Mouse (Mus musculus) left cerebral cortex, postnatal 4 days (tissue): Measurements from ENCODE around the gene Rps12-ps3. TPM values are rescaled to one million over a fixed set of nuclear protein-coding genes. Genes with fewer than 3 reads are reported as not detected.

Experiments used
- DNase-seq: peaks from one replicate; pipeline ENCODE4 v3.0.0-alpha.2; 2022
- intact Hi-C: fragments of 180-260 bp; cut with DNase I; formaldehyde crosslinking; loops from one replicate; pipeline ENCODE4 v1.15.1; 2025
- total RNA-seq, 2 experiments: library from RNA; stranded (reverse); gene quantifications; 2 replicates each; pipeline ENCODE4 v1.2.3; 2021

The Rps12-ps3 gene
- total RNA-seq, 2 experiments from 2014 or later, result 506 to 561 TPM

DNA sequence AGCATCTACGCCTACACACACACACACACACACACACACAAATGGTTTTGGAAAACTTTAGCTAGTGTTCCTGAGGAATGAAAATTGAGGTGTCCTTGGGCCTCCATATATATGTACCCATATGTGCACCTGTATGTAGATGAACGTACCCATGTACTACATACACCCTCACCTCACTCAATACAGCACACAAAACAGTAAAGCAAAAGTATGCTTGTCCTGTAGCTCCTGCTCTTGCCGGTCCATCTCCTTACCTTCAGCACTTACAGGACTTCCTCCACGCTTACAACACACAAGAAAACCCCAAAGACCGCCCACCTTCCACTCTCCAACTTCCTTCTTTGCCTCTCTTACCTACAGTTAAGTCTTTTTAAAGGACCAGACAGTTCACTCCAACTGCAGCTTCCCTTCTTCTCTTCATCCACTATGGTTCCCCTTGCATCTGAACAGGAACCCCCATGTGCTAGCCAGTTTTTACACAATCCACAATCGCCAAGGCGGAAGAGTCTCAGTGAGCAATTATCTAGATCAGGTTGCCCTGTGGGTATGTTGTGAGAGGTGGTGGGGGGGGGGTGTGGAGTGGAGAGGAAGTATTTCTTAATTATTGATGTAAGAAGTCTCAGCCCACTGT is 28.3 kb downstream of the Rps12-ps3 start:
- DNase-seq, result no peak
- intact Hi-C loops, result no loop called here

DNA sequence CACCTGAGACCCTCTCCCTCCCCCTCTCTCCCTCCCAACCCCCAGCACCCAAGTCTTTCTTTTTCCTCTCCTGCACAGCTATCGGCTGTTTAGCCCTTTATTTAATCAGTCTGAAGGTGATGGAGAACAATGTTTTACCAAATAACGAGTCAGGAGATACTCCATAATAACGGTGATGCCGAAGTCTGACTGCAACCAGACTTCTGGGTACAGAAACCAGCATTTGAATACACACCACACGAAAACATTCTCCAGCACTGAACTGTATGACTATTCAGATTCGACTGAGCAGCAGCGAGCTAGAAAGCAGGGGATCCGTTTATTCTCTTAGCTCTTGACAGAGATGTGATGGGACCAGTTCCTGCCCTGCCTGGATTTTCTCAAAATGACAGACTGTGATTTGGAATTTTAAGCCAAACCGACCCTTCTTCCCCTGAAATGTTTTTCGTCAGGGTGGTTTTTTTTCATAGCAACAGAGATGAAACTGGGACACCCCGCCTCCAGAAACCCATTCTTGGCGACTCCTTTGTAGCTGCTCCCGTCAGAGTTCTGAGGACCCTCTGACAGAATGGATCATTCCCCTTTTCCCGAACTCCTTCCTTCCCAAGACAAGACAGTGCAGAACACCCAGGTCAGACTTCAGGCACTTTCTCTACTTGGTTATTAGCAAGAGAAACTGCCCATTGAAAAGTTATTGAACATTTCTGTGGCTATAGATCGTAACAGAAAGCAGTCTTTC is 29.2 kb downstream of the Rps12-ps3 start:
- intact Hi-C loops, result no loop called here
- no peak for DNase-seq

DNA sequence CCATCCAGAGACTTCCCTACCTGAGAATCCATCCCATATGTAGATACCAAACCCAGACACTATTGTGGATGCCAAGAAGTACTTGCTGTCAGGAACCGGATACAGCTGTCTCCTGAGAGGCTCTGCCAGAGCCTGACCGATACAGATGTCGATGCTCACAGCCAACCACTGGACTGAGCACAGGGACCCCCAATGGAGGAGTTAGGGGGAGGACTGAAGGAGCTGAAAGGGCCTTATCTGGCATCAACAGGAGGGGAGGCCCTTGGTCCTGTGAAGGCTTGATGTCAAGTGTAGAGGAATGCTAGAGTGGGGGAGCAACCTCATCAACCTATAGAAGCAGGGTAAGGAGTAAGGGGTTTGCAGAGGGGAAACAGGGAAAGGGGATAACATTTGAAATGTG is 30.7 kb downstream of the Rps12-ps3 start:
- DNase-seq, result no peak
- intact Hi-C loops, result no loop called here

DNA sequence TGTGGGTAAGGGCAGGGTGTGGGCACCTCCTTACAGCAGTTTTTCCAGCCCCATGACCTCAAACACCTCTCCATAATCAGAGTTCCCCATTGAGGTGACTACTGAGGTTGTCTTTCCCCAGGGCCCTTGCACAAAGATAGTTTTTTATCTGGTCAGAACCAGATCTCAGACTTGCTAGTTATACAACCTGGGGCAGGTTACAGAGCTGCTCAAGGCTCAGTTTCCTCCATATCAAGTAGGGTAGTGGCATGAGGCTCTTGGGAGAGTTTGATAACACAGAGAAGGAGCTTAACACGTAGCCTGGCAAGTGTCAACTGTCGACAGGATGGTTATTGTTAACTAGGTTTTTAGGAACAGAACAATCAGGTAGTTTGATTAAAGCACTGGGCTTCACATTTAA is 32.8 kb downstream of the Rps12-ps3 start:
- DNase-seq, result no peak
- intact Hi-C loops, result no loop called here

DNA sequence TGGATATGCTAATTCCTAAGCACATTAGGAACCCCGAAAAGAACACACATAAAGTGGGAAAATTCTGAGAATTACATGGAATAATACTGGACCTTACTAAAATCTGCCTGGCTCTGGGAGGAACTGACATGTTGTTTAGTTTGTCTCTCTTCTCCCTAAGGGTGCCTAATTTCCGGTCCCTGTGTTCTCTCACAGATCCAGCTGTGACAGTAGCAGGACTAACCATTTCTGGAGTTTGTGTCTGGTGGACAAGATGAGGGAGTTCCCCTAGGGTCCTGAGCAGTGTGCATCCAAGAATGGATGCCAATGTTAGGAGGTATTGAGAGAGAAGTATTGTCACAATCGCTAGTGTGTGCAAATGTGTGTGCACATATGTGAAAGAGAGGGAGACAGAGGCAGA is 34.3 kb downstream of the Rps12-ps3 start:
- intact Hi-C loops, result no loop called here
- no peak for DNase-seq

DNA sequence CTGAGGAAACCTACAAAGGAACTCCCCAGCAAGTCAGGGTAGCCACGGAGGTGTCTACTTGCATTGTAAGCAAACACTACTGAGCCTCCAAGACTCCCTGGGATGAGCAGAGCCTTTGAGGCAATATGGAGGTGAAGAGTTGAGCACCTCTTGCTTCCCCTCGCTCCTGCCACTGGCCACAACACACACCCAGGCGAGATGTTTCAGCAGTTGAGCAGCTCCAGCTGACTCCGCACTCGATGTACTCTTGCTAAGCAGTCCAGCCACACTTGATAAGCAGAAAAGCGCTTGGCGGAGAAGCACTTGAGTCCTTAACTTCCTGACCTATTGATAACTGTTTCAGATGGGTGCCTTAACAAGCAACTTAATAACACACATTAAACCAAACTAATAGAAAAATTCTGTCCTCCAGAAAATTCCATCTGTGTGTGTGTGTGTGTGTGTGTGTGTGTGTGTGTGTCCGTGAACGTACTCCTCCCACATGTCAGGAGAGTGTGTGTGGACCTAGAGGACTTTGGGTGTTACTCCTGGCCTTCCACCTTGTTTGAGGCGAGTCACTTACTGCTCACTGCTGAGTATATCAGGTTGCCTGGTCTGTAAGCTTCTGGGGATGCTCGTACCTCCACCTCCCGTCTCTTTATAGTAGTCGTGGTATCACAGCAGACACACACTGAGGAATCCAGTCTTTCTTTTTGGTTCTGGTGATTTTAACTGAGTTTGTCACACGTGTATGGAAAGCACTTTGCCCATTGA is 34.9 kb downstream of the Rps12-ps3 start:
- no peak for DNase-seq
- intact Hi-C loops, result no loop called here

DNA sequence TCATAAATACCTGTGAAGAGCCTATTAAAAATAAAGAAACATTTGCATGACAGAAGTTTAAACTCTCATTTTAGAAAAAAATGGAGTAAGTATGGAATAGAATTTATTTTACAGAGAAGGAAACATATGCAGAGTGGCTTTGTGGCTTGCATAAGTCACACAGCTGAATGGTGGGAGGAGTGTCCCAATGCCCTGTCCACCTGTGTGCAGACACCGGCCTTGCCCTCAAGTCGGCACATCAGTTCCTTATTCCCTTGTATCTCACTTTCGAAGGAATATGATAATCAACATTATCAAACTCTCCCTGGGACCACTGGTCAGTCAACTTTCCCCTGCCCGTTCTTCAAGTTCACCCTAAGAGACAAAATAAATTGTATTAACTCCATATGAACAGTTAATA is 35.8 kb downstream of the Rps12-ps3 start:
- no peak for DNase-seq
- intact Hi-C loops, result no loop called here

DNA sequence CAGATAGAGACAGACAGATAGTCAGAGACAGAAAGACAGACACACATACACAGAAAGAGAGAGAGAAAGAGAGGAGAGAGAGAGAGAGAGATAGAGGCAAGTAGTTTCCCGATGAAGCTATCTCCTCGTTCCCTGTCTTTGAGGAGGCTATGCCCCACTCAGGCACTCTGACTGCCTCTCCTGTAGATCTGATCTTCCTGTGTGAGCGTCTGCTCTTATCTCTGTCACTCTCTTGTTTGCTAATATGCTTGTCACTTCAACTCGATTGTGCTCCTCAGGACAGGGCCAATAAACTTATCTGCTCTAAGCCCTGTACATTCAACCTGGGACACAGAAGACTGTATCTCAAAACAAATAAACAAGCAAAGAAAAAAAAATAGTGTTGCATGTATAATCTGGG is 37.1 kb downstream of the Rps12-ps3 start:
- intact Hi-C loops, result no loop called here
- no peak for DNase-seq

DNA sequence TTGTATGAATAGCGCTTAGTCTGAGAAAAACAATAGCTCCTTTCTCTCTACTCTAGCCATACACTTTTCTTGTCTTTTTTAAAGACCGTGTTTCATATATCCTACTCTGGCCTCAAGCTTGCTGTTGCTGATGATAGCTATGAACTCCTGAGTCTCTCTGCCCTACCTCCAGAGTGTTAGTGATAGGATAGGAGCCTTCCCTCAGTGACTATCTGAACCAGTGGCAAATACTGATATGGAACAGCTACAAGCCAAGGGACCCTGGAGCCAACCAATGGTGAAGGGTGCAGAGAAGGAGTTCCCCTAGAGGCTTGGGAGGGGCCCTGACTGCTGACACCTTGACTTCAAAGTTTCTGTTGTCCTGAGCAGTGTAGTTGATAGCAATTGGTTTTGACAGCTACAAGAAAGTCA is 38.4 kb downstream of the Rps12-ps3 start:
- DNase-seq, result no peak
- intact Hi-C loops, result no loop called here

DNA sequence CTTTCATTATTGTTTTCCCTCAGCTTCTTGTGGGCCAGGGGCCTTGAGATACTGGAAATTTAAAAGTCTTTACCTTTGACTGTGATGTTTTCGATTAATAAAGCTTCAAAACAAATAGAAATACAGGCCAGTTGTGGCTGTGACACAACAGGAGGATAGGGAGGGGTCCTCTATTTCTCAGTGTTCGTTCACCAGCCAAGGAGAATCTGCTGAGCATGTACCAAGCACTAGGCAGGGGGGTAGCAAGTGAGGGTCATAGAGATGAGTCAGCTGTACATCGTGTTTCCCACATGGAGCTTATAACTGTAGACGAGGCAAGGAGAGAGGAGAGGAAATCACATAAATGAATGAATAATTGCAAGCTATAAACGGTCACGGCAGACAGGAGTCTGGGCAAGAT is 40.6 kb downstream of the Rps12-ps3 start:
- intact Hi-C loops, result no loop called here
- DNase-seq, result no peak

DNA sequence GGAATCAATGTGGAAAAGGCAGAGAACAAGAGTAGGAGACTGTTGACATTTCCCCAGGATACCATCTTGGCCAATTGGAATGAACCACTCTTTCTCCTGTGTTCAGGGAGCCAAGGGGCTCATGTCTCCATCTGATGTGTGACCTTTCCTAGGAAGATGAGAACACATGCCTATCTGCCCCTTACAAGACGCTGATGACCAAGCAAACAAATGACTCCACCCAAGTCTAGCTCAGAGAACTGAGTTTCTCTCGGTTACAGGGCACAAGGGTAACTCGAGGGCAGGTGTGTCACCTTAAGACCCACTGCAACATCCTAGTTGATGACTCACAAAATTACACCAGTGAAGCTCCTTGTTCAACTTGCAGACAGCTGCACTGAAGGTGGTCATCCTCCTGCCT is 41.6 kb downstream of the Rps12-ps3 start:
- no peak for DNase-seq

DNA sequence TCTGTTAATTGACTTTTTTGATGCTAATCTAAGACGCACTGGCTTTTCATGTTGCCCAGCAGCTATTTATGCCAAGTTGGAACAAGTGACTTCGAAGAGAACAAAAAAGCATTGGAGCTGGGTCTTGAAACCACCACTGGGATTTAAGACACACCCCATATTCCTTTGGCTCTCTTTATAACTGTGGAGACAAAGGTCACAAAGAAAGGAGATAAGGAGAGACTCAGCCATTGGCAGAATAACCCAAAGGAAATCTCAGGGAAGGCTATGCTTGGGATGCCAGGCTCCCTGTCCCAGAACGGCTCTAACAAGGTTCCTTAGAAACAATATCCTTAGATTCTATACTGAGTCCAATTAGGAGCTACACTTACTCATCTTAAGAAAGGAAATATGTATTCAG is 44.6 kb downstream of the Rps12-ps3 start:
- intact Hi-C loops, result no loop called here

More for the DNA sequence above, 41.6 kb downstream of the Rps12-ps3 start:
- intact Hi-C loops, result no loop called here

DNA sequence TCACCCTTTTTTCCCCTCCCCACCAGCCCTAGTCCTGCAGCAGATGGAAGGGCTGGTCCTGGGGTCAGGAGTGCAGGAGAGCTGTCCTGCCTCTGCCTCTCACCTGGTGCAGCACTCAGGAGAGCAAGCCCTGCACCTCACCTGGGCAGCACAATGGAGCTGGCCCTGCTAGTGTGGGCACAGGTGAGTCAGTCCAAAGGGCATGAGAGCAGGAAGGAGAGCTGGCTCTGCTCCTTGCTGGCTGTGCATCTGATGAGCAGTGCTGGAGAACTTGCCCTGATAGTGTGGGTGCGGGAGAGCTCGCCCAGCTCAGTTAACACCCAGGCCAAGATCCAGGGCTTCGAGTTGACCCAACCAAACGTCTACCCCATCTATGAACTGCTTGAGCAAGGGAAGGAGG is 45.8 kb downstream of the Rps12-ps3 start:
- DNase-seq, result no peak
- intact Hi-C loops, result no loop called here

More for the DNA sequence above, 44.6 kb downstream of the Rps12-ps3 start:
- DNase-seq, result no peak

DNA sequence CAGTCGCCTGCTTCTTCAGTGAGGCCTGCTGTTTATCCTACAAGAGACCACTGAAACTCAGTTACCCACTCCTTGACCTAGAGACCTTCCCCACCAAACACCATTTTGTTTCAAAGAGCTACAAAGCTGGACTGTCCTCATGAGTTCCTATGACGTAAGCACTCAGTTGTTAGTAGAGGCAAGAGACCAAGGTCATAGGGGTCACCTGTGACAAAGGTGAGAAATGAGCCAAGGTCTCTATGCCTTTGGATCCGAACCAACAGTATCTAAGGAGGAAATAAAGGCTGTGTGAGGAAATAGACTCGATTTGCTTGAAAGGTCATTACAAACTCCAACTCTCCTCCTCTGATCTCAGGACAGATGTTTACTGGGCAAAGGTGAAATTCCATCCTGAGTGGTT is 48.9 kb downstream of the Rps12-ps3 start:
- intact Hi-C loops, result no loop called here

More for the DNA sequence above, 48.9 kb downstream of the Rps12-ps3 start:
- no peak for DNase-seq

Other genes with a start within 250 kb of the Rps12-ps3 start
- gene Shtn1, start 246.2 kb upstream of the Rps12-ps3 start, total RNA-seq, result 100 to 1,000 TPM; 154 to 163 TPM
- 1 to 10 TPM; 2.4 to 3.2 TPM for gene Vax1, start 152.2 kb upstream of the Rps12-ps3 start, total RNA-seq
- gene Kcnk18, start 103.1 kb upstream of the Rps12-ps3 start, total RNA-seq, result not detected
- 1 to 10 TPM; 4.6 to 6.0 TPM for gene Slc18a2, start 61.4 kb upstream of the Rps12-ps3 start, total RNA-seq
- 10 to 100 TPM; 49.5 to 49.6 TPM for gene Pdzd8, start 23.5 kb downstream of the Rps12-ps3 start, total RNA-seq
- gene Emx2, start 136.1 kb downstream of the Rps12-ps3 start, total RNA-seq, result 10 to 100 TPM in 1 of 2 experiments, 1 to 10 TPM in 1; 9.1 to 12.7 TPM